Mouse (Mus musculus) liver, adult 2 months (tissue): ENCODE measurements around the gene Cacna1g.

ENCODE experiments used
- CTCF ChIP-seq: fragments of 200-500 bp; IDR thresholded peaks from 2 replicates; pipeline ENCODE4 v1.5.1; 2011; ENCODE audit warnings: low read depth, low read length, control low read depth
- POLR2A ChIP-seq: fragments of 200-500 bp; IDR thresholded peaks from 2 replicates; pipeline ENCODE4 v1.6.1; 2011; ENCODE audit warnings: low read length, control low read depth; ENCODE audit not compliant: insufficient read depth; ENCODE audit errors: extremely low read depth

DNA sequence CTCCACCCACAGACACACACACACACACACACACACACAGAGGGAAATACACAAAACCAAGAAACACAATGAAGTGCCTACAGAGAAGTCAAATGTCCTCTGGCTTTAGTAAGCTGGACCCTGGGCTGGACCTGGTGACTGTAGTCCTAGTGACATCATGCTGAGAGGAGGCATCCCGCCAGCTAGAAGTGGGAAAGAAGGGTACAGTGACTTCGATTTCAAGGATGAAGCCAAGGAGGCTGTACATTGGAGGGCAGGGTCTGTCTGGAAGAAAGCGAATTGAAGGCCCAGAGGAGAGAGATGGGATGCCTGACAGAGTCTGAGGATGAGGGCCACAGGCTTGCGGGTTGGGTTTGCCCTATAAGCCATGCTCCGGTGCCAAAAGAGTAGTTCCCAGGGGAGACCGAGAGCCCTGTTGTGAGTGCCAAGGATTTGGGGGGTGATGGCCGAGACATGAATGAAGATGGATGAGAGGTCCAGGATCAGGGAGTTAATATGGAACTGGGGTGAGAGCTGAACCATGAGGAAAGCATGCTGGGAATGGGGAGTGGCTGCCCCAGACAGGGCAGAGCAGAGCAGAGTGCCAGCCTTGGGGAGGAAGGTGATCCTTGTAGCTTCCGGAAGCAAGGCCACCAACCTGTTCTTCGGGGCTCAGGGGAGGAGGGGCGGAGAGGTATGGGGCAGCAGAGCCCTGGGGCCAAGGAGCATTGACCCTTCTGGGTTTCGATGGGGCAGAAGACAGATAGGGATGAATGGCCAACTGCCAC, 15.0 kb upstream of the Cacna1g start:
- TF ChIP-seq CTCF, result no peak
- no peak for TF ChIP-seq POLR2A
